Mouse (Mus musculus) macrophage (primary cell): Measurements from ENCODE around the gene Slc30a1. TPM values are rescaled to one million over a fixed set of nuclear protein-coding genes. Genes with fewer than 3 reads are reported as not detected.

Experiments
- H3K27ac ChIP-seq: fragments of 350-480 bp; formaldehyde crosslinking; 2 replicates; pipeline ENCODE4 v1.9.0; 2021
- H3K36me3 ChIP-seq: fragments of 350-480 bp; formaldehyde crosslinking; 2 replicates; pipeline ENCODE4 v1.9.0; 2021; ENCODE audit errors: inconsistent target
- H3K4me3 ChIP-seq: fragments of 350-480 bp; formaldehyde crosslinking; 2 replicates; pipeline ENCODE4 v1.9.0; 2021; ENCODE audit errors: inconsistent target
- H3K79me2 ChIP-seq: fragments of 350-480 bp; formaldehyde crosslinking; 2 replicates; pipeline ENCODE4 v1.9.0; 2021; ENCODE audit errors: inconsistent target
- WGBS: methylation state at CpG from one replicate; pipeline ENCODE4 v1.1.7; 2026; ENCODE audit warnings: inconsistent platforms; ENCODE audit not compliant: missing documents; 5-methylcytosine and 5-hydroxymethylcytosine counted together
- polyA plus RNA-seq: library from polyadenylated mRNA; stranded (reverse); fragments of 250-400 nt; gene quantifications from 3 replicates; pipeline ENCODE4 v1.2.4, GENCODE M21; 2018; ENCODE audit warnings: inconsistent platforms

The Slc30a1 gene
- polyA plus RNA-seq, 1 experiment from 2014 or later, result 43.8 TPM

DNA sequence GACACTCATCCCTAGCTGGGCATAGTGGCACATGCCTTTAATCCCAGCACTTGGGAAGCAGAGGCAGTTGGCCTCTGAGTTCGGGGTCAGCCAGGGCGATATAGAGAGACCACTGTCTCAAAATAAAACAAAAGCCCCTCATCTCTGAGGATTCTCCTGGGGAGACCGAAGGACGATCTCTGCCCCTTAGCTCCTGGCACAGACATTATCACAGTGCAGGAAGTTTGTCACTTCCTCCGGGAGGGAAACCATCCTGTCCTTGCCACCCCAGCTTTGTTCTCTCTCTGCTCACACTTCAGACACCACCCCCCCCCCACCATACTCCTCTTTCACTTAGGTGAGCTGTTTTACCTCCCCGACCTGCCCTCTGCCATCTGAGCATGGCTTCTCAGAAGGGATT lies 37.1 kb downstream of the Slc30a1 start:
- Histone ChIP-seq H3K4me3 (no peak overlapping the region), H3K36me3 (no peaks in the 10 kb centered on the region), H3K27ac (no peak overlapping the region), H3K79me2 (no peaks in the 10 kb centered on the region)
- 58% methylated on average over 6 of the region's 6 CpGs for WGBS

DNA sequence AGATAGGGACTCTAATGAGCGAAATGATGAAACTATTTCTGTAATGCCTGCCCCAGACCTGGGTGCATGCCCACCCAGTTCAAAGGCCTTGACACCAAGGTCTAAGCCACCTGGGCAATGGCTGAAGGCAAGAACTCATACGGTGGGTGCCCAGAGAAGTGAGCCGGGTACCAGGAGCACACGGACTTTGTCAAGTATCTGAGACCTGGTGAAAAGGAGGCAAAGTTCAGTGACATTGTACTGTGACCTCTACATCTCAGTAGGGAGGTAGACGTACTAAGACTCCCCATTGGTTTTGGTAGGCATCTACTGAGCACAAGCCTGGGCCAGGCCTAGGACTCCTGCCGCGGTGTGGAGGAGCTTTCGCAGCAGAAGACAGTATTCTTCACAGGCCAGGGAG lies 38.8 kb downstream of the Slc30a1 start:
- Histone ChIP-seq H3K36me3 (no peaks in the 10 kb centered on the region), H3K4me3 (no peak overlapping the region), H3K27ac (no peak overlapping the region), H3K79me2 (no peaks in the 10 kb centered on the region)
- WGBS, result 96% methylated on average over 8 of the region's 8 CpGs

DNA sequence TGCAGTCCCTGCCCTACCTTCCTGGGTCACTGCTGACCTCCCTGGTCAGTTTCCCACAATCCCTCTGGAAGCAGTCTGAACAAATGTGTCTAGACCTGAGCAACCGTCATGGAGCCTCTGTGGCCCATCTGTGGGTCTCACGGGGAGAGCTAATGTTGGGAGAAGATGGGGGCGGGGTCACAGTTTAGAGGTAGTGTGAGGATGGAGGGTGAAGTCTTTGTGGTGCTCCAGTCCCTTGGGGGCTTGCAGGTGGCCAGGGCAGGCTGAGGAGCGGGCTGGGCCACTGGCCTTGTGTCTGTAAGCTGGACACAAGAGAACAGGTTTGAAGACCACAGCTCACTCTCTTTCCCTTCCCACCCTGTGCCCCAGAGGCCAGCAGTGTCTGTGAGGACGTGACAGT lies 39.2 kb downstream of the Slc30a1 start:
- H3K36me3 ChIP-seq, result no peaks in the 10 kb centered on the region
- no peak overlapping the region for H3K4me3 ChIP-seq
- 93% methylated on average over 5 of the region's 5 CpGs for WGBS
- H3K27ac ChIP-seq, result no peak overlapping the region
- no peaks in the 10 kb centered on the region for H3K79me2 ChIP-seq

DNA sequence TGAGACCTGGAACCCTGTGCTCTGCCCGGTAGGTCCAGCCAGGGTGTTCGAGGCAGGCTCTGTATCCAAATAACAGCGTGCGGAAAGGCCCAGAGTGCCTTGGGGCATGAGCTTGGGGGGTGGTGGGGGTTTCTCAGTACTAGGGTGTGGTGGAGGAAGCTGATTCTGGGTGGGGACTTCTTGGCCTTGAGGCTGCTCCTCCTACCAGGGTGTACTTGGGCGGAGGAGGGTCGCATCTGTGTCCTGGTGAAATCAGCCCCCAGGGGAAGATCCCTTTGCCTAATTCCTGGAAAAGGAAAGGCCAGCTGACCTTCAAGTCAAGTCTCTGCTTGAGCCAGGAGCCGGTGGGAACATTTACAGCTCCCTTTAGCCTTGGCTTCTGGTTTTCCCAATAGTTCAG lies 39.7 kb downstream of the Slc30a1 start:
- H3K79me2 ChIP-seq, result no peaks in the 10 kb centered on the region
- no peak overlapping the region for H3K4me3 ChIP-seq
- H3K27ac ChIP-seq, result no peak overlapping the region
- 96% methylated on average over 7 of the region's 7 CpGs for WGBS
- H3K36me3 ChIP-seq, result no peaks in the 10 kb centered on the region

DNA sequence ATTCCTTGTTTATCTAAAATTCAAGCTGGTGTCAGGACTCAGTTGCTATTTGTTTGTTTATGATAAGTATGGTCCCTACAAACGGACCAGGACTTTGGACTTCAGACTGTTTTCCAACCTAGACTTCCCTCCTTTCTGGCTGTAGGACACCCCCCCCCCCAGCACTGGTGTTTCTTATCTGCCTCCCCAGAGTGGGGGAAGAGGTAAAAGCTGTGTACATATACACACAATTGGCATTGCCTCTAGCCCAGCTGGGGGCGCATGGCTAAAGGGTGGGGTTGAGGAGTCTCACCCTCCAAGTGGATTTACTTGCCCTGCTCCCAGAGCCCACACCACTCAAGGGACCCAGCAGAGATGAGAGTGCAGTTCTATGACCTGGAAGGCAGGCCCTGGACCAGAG lies 40.3 kb downstream of the Slc30a1 start:
- Histone ChIP-seq H3K36me3 (no peaks in the 10 kb centered on the region), H3K27ac (no peak overlapping the region), H3K4me3 (no peak overlapping the region), H3K79me2 (no peaks in the 10 kb centered on the region)
- WGBS, result 97% methylated on average over 2 of the region's 2 CpGs

DNA sequence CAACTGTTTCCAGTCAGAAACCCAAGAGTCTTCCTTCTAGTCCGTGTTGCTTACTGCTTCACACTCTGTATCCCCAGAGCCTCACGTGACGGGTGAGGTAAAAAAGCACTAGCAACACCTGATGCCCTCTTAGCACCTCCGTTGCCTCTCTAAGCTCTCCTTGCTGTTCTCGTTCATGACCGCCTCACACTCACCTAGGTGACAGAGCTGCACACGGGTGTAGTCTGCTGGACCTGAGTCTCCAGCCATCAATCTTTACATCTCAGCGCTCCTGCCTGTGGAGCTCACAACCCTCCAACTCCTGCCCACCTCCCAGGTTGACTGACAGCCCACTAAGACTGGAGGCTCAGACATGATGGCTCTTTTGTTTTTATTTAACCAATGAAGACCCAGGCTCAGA lies 41.2 kb downstream of the Slc30a1 start:
- Histone ChIP-seq H3K36me3 (no peaks in the 10 kb centered on the region), H3K79me2 (no peaks in the 10 kb centered on the region), H3K4me3 (no peak overlapping the region), H3K27ac (no peak overlapping the region)
- WGBS, result 86% methylated on average over 8 of the region's 8 CpGs

DNA sequence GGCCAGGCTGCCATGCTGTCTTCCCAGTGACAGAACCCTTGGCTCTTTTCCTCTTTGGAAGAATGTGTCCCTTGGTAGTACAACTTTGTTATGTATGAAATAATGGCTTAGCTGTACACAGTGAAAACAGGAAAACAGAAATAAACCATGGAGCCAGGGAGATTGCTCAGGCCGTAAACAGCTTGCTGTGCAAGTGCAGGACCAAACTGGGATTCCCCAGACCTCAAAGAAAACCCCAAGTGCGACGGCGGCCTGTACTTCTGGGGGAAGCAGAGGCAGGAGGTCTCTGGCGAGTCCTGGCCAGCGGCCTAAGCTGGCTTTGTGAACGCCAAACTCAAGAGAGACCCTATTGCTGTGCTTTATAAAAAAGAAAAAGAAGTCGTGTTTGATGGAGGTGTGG lies 42.0 kb downstream of the Slc30a1 start:
- WGBS, result 84% methylated on average over 8 of the region's 8 CpGs
- H3K79me2 ChIP-seq, result no peaks in the 10 kb centered on the region
- no peak overlapping the region for H3K4me3 ChIP-seq

DNA sequence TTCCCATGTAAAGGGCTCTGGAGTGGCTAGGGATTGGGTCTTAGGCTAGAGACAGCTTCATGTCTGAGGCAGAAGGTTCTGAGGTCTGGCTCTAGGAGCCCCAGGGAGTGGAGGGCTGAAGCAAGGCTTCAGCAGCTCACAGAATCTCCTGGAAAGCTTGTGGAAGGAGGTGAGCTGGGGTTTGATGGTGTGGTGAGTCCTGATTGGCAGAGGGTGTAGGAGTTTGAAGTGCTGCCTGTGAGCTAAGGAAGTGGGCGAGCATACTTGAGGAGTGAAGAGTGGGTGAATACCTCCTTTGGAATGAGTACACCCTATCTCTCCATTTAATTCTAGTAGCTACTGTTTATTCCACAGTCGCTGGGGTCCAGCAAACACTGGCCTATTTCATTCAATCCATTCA lies 44.0 kb downstream of the Slc30a1 start:
- WGBS, result 73% methylated on average over 2 of the region's 2 CpGs
- Histone ChIP-seq H3K27ac (peak overlapping the region; percentile 22; the same call in 1 of the 2 replicates), H3K36me3 (no peaks in the 10 kb centered on the region), H3K79me2 (no peaks in the 10 kb centered on the region), H3K4me3 (no peak overlapping the region)

More for the DNA sequence above, 42.0 kb downstream of the Slc30a1 start:
- Histone ChIP-seq H3K36me3 (no peaks in the 10 kb centered on the region), H3K27ac (no peak overlapping the region)

DNA sequence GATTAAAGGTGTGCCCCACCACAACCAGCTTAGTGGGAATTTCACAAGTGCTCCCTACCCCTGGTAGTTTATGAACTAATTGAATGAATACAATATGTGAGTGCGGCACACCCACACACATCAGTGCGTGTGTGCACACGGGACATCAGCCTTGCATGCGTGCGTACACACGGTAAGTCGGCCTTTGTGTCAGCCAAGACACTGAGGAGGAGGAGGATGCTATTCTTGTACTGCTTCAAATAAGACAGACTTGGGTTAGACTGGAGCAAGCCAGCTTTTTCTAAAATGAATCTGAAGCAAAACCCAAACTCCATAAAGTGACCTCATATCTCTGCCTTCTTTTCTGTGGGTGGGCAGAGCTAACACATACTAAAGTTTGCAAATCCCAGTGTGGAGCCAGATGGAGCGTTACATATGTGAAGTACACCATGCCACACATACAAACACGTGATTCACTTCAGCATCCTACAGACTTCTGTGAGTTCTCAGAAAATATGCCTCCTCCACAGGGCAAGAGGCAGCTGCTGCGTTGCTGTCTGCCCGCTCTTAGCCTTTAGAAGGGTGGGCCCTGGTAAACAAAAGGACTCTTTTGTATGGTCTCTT lies 46.3 kb downstream of the Slc30a1 start:
- WGBS, result 97% methylated on average over 11 of the region's 11 CpGs
- Histone ChIP-seq H3K4me3 (no peak overlapping the region), H3K36me3 (no peaks in the 10 kb centered on the region), H3K79me2 (peaks cover 6% of the 10 kb centered on the region; the same call in 1 of the 2 replicates), H3K27ac (no peak overlapping the region)

DNA sequence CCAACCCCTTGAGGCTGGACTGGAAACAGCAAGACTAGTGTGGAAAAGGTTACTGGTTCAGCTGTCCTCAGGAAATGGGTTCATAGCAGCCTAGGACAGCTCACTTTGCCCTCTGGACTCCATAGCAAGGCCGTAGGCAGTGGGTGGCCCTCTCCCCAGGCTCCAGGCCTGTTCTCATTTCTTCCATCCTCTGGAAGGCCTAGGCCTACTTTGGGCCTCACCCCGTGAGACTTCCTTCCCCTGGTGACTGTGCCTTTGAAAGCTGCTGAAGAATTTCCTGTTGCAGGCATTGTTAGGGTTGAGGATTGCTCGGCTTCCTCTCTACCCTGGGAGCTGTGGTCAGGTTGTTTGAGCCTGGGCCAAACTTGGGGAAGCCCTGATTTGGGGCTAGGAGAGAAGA lies 48.5 kb downstream of the Slc30a1 start:
- 5% methylated on average over 3 of the region's 3 CpGs for WGBS
- Histone ChIP-seq H3K27ac (peak overlapping the region; percentile 94), H3K4me3 (no peak overlapping the region), H3K79me2 (peaks cover 14% of the 10 kb centered on the region; the same call in 1 of the 2 replicates), H3K36me3 (no peaks in the 10 kb centered on the region)

DNA sequence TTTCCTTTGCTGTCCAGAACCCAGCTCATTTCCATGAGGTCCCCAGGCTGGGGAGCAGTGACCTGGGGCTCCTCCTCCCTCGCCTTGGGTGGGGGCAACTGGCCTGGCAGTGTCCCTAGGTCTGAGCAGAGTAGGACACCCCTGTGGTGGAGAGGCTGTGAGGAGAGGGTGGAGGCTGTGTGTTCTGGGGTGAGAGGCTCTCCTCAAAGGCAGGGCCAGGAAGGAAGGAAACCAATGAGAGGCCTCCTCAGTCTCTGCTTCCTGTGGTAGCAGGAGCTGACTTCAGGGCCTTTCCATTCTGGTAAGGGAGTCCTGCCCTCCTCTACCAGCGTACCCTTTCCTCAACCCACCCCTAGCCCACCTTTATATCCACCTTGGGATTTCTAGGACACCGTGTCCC lies 49.7 kb downstream of the Slc30a1 start:
- Histone ChIP-seq H3K4me3 (peak overlapping the region; percentile 41), H3K36me3 (no peaks in the 10 kb centered on the region), H3K27ac (peak overlapping the region; percentile 94), H3K79me2 (peaks cover 14% of the 10 kb centered on the region; the same call in 1 of the 2 replicates)
- WGBS, result 38% methylated on average over 3 of the region's 3 CpGs

DNA sequence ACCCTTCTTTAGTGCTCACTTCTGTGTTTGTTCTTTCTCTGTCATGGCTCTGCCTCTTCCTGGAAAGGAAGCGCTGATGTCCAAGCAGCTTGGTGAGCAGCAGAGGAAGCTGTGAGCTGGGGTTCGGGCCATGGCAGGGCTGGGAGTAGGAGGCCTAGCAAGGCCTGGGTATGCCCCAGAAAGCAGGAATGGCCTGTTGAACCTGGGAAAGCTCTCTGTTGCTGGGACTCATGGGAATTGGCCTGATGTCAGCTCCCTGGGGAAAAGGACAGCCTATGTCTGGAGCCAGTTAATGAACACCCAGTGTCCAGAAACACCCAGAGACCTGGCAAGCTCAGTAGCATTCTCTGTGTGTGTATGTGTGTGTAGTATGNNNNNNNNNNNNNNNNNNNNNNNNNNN lies 50.3 kb downstream of the Slc30a1 start:
- H3K79me2 ChIP-seq, result peaks cover 14% of the 10 kb centered on the region; the same call in 1 of the 2 replicates
- H3K27ac ChIP-seq, result peak overlapping the region; percentile 94
- peak overlapping the region; percentile 41 for H3K4me3 ChIP-seq
- WGBS, result 67% methylated on average over 2 of the region's 2 CpGs
- no peaks in the 10 kb centered on the region for H3K36me3 ChIP-seq

DNA sequence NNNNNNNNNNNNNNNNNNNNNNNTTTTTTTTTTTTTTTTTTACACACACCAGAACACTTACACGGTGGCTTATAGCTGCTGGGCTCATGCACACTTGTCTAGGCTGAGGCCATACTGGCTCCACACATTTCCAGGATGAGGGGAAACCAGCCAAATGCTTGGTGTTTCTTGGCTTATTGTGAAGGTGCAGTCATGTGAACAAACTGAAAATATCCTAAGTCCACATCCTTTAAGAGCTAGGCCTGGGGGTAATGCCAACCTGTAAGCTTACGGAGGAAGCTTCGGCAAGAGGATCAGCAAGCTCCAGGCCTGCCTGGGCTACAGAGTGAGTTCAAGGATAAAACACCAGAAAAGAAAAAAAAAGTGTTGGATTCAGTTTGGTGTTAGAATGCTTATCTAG lies 50.8 kb downstream of the Slc30a1 start:
- peak overlapping the region; percentile 94 for H3K27ac ChIP-seq
- WGBS, result 89% methylated on average over 3 of the region's 3 CpGs
- H3K36me3 ChIP-seq, result no peaks in the 10 kb centered on the region
- H3K4me3 ChIP-seq, result peak overlapping the region; percentile 41
- peaks cover 14% of the 10 kb centered on the region; the same call in 1 of the 2 replicates for H3K79me2 ChIP-seq

DNA sequence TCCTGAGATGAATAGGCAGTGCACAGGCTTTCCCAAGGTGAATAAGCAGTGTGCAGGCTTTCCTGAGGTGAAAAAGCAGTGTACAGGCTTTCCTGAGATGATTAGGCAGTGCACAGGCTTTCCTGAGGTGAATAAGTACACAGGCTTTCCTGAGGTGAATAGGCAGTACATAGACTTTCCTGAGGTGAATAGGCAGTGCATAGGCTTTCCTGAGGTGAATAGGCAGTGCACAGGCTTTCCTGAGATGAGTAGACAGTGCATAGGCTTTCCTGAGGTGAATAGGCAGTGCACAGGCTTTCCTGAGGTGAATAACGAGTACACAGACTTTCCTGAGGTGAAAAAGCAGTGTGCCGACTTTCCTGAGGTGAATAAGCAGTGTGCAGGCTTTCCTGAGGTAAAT lies 54.4 kb downstream of the Slc30a1 start:
- H3K36me3 ChIP-seq, result no peaks in the 10 kb centered on the region
- H3K79me2 ChIP-seq, result peaks cover 14% of the 10 kb centered on the region; the same call in 1 of the 2 replicates
- no peak overlapping the region for H3K4me3 ChIP-seq
- WGBS, result 58% methylated on average over 2 of the region's 2 CpGs
- H3K27ac ChIP-seq, result no peak overlapping the region
